Mouse (Mus musculus): ENCODE data around the gene Slc4a3. TPM values are rescaled to one million over a fixed set of nuclear protein-coding genes. Genes with fewer than 3 reads are reported as not detected.

The Slc4a3 gene
- polyA plus RNA-seq, 1 experiment from 2014 or later, result 15.7 TPM

- Histone ChIP-seq H3K9ac (ENCODE audit: low read length) (no peak overlapping the region; the same call in 1 of the 2 replicates), H3K4me2 (ENCODE audit: low read depth, low read length, severe bottlenecking) (no peak overlapping the region), H3K27me3 (ENCODE audit: control insufficient read depth, insufficient read depth, low read length) (no peaks in the 10 kb centered on the region), H3K36me3 (ENCODE audit: control insufficient read depth, insufficient read depth, low read length) (no peaks in the 10 kb centered on the region), H3K4me3 (ENCODE audit: low read depth, low read length) (no peak overlapping the region), H3K27ac (ENCODE audit: low read depth, low read length) (no peak overlapping the region), H3K9me3 (ENCODE audit: control insufficient read depth, low read length) (no peaks in the 10 kb centered on the region), H3K4me1 (replicated peaks; ENCODE audit: control insufficient read depth, insufficient read depth, low read length) (no peaks in the 10 kb centered on the region; the same call in 1 of the 2 replicates)
- WGBS, result 85% methylated on average over 12 of the region's 12 CpGs
- DNase-seq (ENCODE audit: low spot score) (no peak), ATAC-seq (replicated peaks; ENCODE audit: low FRiP score) (no peak)
Observed at GRCm38 (mm10) chr1:75560206-75560913, 14.3 kb downstream of the Slc4a3 start.

DNA sequence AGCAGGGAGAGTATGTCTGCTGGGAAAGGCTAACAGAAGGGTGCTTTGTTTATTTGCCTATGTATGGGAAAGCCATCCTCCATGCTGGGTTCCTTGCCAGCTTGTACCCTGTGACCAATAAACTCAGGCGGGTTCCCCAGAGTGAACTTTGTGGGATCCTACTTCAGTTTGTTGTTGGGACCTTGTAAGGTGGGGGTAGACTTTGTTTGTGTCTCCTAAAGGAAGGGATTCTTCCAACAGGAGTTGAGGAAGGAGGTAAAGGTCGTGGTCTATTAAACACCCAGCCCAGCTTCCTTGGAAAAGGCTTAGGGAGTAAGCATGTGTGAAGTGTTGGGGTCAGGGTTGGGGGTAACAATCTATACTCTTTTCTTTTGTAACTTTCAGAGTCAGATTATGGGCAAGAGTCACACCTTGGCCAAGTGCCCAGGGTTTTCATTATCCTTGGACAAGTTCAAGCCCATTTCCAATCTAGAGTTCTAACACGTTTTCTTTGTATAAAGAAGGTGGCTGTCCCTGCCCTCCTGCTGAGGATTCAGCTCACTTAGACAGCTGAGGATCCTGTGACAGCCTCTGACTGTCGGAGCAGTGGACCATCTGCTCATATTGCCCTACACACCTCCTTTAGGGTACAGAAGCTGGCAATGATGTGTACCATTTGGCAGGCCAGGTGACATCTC is 15.3 kb downstream of the Slc4a3 start:
- no peak for DNase-seq (ENCODE audit: low spot score)
- Histone ChIP-seq H3K9me3 (ENCODE audit: control insufficient read depth, low read length) (no peaks in the 10 kb centered on the region), H3K4me2 (ENCODE audit: low read depth, low read length, severe bottlenecking) (no peak overlapping the region), H3K4me1 (replicated peaks; ENCODE audit: control insufficient read depth, insufficient read depth, low read length) (no peaks in the 10 kb centered on the region; the same call in 1 of the 2 replicates), H3K27ac (ENCODE audit: low read depth, low read length) (no peak overlapping the region), H3K9ac (ENCODE audit: low read length) (no peak overlapping the region), H3K27me3 (ENCODE audit: control insufficient read depth, insufficient read depth, low read length) (no peaks in the 10 kb centered on the region), H3K4me3 (ENCODE audit: low read depth, low read length) (no peak overlapping the region), H3K36me3 (ENCODE audit: control insufficient read depth, insufficient read depth, low read length) (no peaks in the 10 kb centered on the region)
- no peak for ATAC-seq (replicated peaks; ENCODE audit: low FRiP score)
- 62% methylated on average over 4 of the region's 4 CpGs for WGBS

DNA sequence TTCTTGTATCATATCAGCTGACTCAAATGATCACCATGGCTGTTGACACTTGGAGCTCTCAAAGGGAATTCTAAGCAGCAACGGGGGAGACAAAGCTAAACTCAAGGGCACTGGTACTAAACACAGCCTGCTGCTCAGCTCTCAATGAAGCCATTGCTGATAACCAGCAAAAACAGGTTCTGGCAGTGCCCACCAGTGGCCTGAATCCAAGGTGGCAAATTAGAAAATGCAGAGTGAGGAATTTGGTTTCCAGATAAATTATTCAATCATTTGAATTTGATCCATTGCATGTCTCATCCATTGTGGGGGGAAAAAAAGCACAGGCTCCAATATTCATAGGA is 15.8 kb downstream of the Slc4a3 start:
- no peak overlapping the region for H3K4me2 ChIP-seq (ENCODE audit: low read depth, low read length, severe bottlenecking)
- DNase-seq (ENCODE audit: low spot score) (no peak), ATAC-seq (replicated peaks; ENCODE audit: low FRiP score) (no peak)
- H3K4me3 ChIP-seq (ENCODE audit: low read depth, low read length), result no peak overlapping the region
- no peaks in the 10 kb centered on the region for H3K9me3 ChIP-seq (ENCODE audit: control insufficient read depth, low read length)
- H3K27me3 ChIP-seq (ENCODE audit: control insufficient read depth, insufficient read depth, low read length), result no peaks in the 10 kb centered on the region
- 78% methylated on average over 1 of the region's 1 CpGs for WGBS
- H3K4me1 ChIP-seq (replicated peaks; ENCODE audit: control insufficient read depth, insufficient read depth, low read length), result no peaks in the 10 kb centered on the region; the same call in 1 of the 2 replicates
- no peaks in the 10 kb centered on the region for H3K36me3 ChIP-seq (ENCODE audit: control insufficient read depth, insufficient read depth, low read length)
- H3K27ac ChIP-seq (ENCODE audit: low read depth, low read length), result no peak overlapping the region
- no peak overlapping the region for H3K9ac ChIP-seq (ENCODE audit: low read length)

DNA sequence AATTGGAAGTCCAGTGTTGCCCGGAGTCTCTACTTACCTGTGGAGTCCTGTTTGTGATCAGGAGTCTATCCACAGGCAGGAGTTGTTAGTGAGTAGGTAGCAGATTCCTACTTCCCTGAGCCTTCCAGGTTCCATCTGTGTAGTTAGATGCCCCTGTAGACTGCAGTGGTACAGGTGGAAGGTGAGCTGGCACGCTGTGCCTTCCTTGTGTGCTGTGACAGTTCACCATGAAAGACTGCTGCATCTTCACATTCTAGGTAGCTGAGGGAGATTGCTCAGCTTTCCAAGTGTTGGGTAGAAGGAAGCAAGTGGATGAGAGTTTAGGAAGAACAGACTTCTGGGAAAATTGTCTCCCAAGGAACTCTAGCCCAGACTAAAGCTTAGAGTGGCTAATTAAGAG is 18.0 kb downstream of the Slc4a3 start:
- DNase-seq (ENCODE audit: low spot score), result no peak
- Histone ChIP-seq H3K4me1 (replicated peaks; ENCODE audit: control insufficient read depth, insufficient read depth, low read length) (no peaks in the 10 kb centered on the region; the same call in 1 of the 2 replicates), H3K9ac (ENCODE audit: low read length) (no peak overlapping the region), H3K4me3 (ENCODE audit: low read depth, low read length) (no peak overlapping the region), H3K27ac (ENCODE audit: low read depth, low read length) (no peak overlapping the region), H3K9me3 (ENCODE audit: control insufficient read depth, low read length) (no peaks in the 10 kb centered on the region), H3K27me3 (ENCODE audit: control insufficient read depth, insufficient read depth, low read length) (no peaks in the 10 kb centered on the region), H3K36me3 (ENCODE audit: control insufficient read depth, insufficient read depth, low read length) (no peaks in the 10 kb centered on the region), H3K4me2 (ENCODE audit: low read depth, low read length, severe bottlenecking) (no peak overlapping the region)
- WGBS, result 89% methylated on average over 2 of the region's 2 CpGs
- no peak for ATAC-seq (replicated peaks; ENCODE audit: low FRiP score)

GRCm38 (mm10) chr1:75564916-75565315 is 18.9 kb downstream of the Slc4a3 start:
- Histone ChIP-seq H3K4me2 (ENCODE audit: low read depth, low read length, severe bottlenecking) (no peak overlapping the region), H3K9me3 (ENCODE audit: control insufficient read depth, low read length) (no peaks in the 10 kb centered on the region), H3K9ac (ENCODE audit: low read length) (no peak overlapping the region), H3K36me3 (ENCODE audit: control insufficient read depth, insufficient read depth, low read length) (no peaks in the 10 kb centered on the region), H3K27ac (ENCODE audit: low read depth, low read length) (no peak overlapping the region), H3K4me1 (replicated peaks; ENCODE audit: control insufficient read depth, insufficient read depth, low read length) (no peaks in the 10 kb centered on the region), H3K4me3 (ENCODE audit: low read depth, low read length) (no peak overlapping the region), H3K27me3 (ENCODE audit: control insufficient read depth, insufficient read depth, low read length) (no peaks in the 10 kb centered on the region)
- no peak for ATAC-seq (replicated peaks; ENCODE audit: low FRiP score)
- 73% methylated on average over 5 of the region's 5 CpGs for WGBS
- DNase-seq (ENCODE audit: low spot score), result no peak

DNA sequence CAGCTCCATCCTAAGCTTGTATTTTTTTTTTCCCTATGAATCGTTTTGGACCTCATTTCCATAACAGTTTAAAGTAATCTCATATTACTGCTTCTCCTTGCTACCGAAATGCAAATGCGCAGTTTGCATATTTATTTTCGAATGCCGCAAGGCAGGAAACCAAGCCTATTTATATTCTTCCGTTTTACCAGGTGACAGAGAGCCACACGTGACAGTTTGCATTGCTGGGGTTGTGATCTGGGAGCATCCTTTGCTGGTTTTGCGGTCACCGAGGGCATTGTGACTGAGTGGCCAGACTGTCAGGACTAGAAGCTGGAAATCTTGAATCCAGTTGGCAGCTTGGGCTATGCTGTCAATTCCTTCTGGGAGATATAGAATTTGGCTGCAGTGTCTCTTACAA is 19.6 kb downstream of the Slc4a3 start:
- no peak overlapping the region for H3K4me2 ChIP-seq (ENCODE audit: low read depth, low read length, severe bottlenecking)
- DNase-seq (ENCODE audit: low spot score), result no peak
- 78% methylated on average over 9 of the region's 9 CpGs for WGBS
- H3K36me3 ChIP-seq (ENCODE audit: control insufficient read depth, insufficient read depth, low read length), result no peaks in the 10 kb centered on the region
- H3K27me3 ChIP-seq (ENCODE audit: control insufficient read depth, insufficient read depth, low read length), result no peaks in the 10 kb centered on the region
- ATAC-seq (replicated peaks; ENCODE audit: low FRiP score), result no peak
- no peak overlapping the region for H3K4me3 ChIP-seq (ENCODE audit: low read depth, low read length)
- H3K27ac ChIP-seq (ENCODE audit: low read depth, low read length), result no peak overlapping the region
- H3K9me3 ChIP-seq (ENCODE audit: control insufficient read depth, low read length), result no peaks in the 10 kb centered on the region
- no peak overlapping the region for H3K9ac ChIP-seq (ENCODE audit: low read length)
- no peaks in the 10 kb centered on the region for H3K4me1 ChIP-seq (replicated peaks; ENCODE audit: control insufficient read depth, insufficient read depth, low read length)

DNA sequence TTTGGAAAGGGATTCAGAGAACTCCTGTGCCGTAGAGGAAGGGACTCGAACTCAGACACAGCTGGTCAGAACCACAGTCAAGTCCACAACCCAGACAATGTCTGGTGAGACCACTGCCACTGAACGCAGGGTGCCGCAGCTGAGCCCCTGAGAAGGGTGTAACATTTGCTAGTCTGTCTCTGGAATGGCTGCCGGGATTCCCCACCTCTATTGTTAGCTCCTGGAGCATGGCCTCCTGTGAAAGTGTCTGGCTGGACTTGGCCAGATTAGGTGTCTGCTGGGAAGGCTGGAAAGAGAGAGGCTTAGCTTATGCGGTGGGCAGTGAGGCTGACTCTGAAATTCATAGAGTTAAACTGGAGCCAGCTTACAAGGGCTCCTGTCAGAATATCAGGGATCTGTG is 24.3 kb downstream of the Slc4a3 start:
- WGBS, result 77% methylated on average over 6 of the region's 6 CpGs
- no peaks in the 10 kb centered on the region for H3K36me3 ChIP-seq (ENCODE audit: control insufficient read depth, insufficient read depth, low read length)
- ATAC-seq (replicated peaks; ENCODE audit: low FRiP score) (no peak), DNase-seq (ENCODE audit: low spot score) (no peak)
- no peak overlapping the region for H3K9ac ChIP-seq (ENCODE audit: low read length)
- H3K4me3 ChIP-seq (ENCODE audit: low read depth, low read length), result no peak overlapping the region
- no peaks in the 10 kb centered on the region for H3K27me3 ChIP-seq (ENCODE audit: control insufficient read depth, insufficient read depth, low read length)
- no peak overlapping the region for H3K4me2 ChIP-seq (ENCODE audit: low read depth, low read length, severe bottlenecking)
- no peaks in the 10 kb centered on the region for H3K9me3 ChIP-seq (ENCODE audit: control insufficient read depth, low read length)
- no peaks in the 10 kb centered on the region for H3K4me1 ChIP-seq (replicated peaks; ENCODE audit: control insufficient read depth, insufficient read depth, low read length)
- H3K27ac ChIP-seq (ENCODE audit: low read depth, low read length), result no peak overlapping the region

- no peaks in the 10 kb centered on the region for H3K36me3 ChIP-seq (ENCODE audit: control insufficient read depth, insufficient read depth, low read length)
- H3K4me2 ChIP-seq (ENCODE audit: low read depth, low read length, severe bottlenecking), result no peak overlapping the region
- H3K9ac ChIP-seq (ENCODE audit: low read length), result no peak overlapping the region
- no peaks in the 10 kb centered on the region for H3K4me1 ChIP-seq (replicated peaks; ENCODE audit: control insufficient read depth, insufficient read depth, low read length)
- H3K9me3 ChIP-seq (ENCODE audit: control insufficient read depth, low read length), result no peaks in the 10 kb centered on the region
- no peak overlapping the region for H3K4me3 ChIP-seq (ENCODE audit: low read depth, low read length)
- WGBS, result 85% methylated on average over 6 of the region's 6 CpGs
- H3K27ac ChIP-seq (ENCODE audit: low read depth, low read length), result no peak overlapping the region
- no peak for DNase-seq (ENCODE audit: low spot score)
- H3K27me3 ChIP-seq (ENCODE audit: control insufficient read depth, insufficient read depth, low read length), result no peaks in the 10 kb centered on the region
- no peak for ATAC-seq (replicated peaks; ENCODE audit: low FRiP score)
Observed at GRCm38 (mm10) chr1:75572776-75573175, 26.7 kb downstream of the Slc4a3 start.

- Histone ChIP-seq H3K36me3 (ENCODE audit: control insufficient read depth, insufficient read depth, low read length) (no peaks in the 10 kb centered on the region), H3K4me2 (ENCODE audit: low read depth, low read length, severe bottlenecking) (no peak overlapping the region), H3K27ac (ENCODE audit: low read depth, low read length) (no peak overlapping the region), H3K4me3 (ENCODE audit: low read depth, low read length) (no peak overlapping the region), H3K9ac (ENCODE audit: low read length) (no peak overlapping the region), H3K4me1 (replicated peaks; ENCODE audit: control insufficient read depth, insufficient read depth, low read length) (no peaks in the 10 kb centered on the region), H3K27me3 (ENCODE audit: control insufficient read depth, insufficient read depth, low read length) (no peaks in the 10 kb centered on the region), H3K9me3 (ENCODE audit: control insufficient read depth, low read length) (no peaks in the 10 kb centered on the region)
- WGBS, result 83% methylated on average over 7 of the region's 7 CpGs
- no peak for DNase-seq (ENCODE audit: low spot score)
- no peak for ATAC-seq (replicated peaks; ENCODE audit: low FRiP score)
Observed at GRCm38 (mm10) chr1:75573715-75574114, 27.6 kb downstream of the Slc4a3 start.

Measured in forebrain, embryonic 11.5 days (tissue).